Mouse (Mus musculus) left cerebral cortex, adult 18-20 months (tissue): ENCODE measurements around the gene Swi5. TPM values are rescaled to one million over a fixed set of nuclear protein-coding genes. Genes with fewer than 3 reads are reported as not detected.
"Not testable (repeated sequence)": the region's sequence is repeated elsewhere in the genome, so short reads cannot be mapped to it uniquely, and the experiment has no call there.

Experiments used
- DNase-seq, 2 experiments: peaks; one replicate each; pipeline ENCODE4 v3.0.0; 2021 to 2022; ENCODE audit warnings: low spot score in 2 of 2, mixed read lengths in 1 of 2
- total RNA-seq, 2 experiments: library from RNA; stranded (reverse); gene quantifications; 2 replicates each; pipeline ENCODE4 v1.2.3; 2021

Gene Swi5
- total RNA-seq, 2 experiments from 2014 or later = 205 to 210 TPM

DNA sequence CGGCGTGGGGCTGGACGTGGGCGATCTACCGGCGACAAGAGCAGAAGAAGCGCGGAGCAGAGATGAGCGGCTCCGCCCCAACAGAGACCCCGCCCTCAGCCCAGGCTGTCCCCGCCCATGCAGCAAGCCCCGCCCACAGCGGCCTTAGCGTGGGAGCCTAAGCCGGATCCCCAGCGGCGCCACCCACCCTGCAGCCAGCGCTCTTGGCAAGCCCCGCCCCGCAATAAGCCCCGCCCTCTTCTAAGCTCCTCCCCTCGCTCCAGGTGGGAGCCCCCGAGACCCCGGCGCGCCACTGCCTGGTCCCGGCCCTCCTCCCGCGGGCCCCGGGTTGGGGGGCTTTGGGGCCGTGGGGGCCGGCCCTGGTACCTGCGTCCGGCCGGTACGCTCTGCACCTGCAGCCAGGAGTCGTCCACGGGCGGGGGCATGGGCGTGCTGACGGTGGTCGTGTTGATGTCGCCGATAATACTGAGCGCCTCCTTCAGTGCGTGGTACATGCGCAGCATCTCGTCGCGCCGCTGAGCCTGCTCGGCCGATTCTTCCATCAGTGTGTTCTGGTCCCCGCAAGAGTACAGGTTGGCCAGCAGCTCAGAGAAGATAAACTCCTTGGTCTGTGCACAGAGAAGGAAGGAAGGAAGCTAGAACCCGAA is 24.6 kb upstream of the Swi5 start:
- peak in 1 of 2 experiments; percentile 69 for DNase-seq

DNA sequence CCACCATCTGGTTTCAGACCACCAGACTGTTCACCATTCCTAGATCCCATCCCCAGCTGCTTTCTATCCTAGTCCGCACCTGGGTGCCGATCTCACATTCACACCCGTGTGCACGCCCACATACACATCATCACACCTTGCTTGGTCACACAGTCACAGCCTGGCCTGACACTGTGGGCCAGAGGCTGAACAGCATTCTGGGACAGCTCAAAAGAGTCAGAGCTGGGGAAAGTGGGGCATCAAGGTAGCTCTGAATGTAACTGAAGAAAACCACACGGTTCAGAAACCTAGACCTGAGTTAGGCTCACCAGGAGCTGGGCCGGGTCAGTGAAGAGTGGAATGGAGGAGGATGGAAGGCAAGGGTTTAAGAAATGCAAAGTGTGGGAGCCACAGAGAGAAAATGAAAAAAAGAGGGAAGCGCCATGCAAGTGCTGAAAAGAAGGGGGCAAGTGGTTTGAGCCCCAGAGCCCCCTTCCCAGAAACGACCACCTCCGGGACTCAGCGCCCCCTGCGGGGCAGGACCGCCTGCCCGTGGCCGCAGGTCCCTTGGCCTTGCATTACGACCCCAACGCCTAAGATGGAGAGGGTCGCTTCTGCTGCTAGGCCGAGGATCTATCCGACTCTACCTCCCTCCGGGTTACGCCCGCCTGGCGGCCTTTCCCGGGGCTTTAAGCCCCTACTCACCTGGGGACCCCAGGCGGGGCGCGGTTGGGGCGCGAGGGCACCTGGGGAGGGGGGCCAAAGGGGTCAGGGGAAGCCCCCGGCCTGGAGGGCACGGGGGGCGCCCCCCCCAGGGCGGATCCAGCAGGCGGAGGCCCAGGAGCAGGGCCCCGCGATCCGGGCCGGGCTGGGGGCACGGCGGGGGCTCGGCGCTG is 23.8 kb upstream of the Swi5 start:
- DNase-seq = no peak

DNA sequence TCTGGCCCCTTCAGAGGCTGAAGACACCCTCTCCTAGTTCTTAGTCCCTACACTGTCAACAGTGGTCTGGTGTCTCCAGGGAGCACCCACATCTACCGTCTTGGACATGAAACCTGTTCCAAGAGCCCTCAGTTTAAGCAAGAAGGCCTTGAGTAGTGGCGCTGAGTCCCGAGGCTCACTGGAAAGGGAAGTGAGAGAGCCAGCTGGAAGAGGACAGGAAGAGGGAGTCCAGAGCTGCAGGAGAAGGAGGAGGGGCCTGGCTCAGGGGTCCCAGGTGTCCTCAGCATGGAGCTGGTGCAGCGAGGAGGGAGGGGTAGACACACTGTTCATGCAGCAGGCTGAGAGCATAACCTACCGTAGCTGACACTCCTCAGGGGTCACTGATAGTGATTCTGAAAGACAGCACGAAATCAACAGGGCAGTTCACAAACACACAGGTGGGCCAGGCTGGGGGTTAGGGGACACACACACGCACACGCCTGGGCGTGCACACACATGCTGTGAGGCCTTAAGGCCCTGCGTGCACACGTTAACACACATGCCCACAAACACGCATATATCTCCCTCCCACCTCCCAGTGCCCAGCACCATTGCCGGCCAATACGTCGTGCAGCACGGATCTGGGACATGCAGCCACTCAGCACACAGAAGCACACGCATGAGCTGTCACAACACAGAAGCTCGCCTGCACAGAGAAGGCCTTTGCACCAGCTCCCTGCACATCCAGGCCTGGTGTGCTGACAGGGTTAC is 22.4 kb upstream of the Swi5 start:
- DNase-seq = no peak

DNA sequence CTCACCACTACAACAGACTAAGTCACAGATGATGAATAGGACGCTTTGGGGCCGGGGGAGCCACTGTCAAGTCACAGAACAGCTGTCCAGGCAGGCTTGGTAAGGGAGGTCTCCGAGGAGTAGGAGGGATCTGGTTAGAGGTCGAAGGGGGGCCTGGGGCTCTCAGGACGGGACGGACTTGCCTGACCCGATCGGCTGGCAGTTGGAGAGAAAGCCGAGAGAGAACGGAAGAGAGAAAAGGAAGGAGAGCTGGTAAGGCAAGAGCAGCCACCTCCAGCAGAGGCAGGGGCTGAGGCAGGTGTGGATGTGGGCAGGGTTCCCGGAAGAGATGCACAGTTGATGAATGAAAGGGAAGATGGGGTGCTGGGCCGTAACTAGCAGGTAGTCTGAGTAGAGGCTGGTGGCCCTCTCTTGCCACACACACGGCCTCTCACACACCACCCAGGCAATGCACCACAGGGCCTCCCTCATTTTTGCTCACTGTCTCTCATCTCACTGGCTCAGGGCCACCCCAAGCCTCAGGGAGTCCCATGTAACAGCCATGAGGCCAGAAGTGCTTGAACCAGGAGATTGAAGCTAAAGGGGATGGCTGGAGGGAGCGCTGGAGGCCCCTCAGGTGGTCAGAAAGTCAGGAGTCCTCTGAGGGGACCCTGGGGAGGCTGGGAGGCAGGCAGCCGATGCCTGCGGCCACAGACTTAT is 21.1 kb upstream of the Swi5 start:
- DNase-seq = no peak

DNA sequence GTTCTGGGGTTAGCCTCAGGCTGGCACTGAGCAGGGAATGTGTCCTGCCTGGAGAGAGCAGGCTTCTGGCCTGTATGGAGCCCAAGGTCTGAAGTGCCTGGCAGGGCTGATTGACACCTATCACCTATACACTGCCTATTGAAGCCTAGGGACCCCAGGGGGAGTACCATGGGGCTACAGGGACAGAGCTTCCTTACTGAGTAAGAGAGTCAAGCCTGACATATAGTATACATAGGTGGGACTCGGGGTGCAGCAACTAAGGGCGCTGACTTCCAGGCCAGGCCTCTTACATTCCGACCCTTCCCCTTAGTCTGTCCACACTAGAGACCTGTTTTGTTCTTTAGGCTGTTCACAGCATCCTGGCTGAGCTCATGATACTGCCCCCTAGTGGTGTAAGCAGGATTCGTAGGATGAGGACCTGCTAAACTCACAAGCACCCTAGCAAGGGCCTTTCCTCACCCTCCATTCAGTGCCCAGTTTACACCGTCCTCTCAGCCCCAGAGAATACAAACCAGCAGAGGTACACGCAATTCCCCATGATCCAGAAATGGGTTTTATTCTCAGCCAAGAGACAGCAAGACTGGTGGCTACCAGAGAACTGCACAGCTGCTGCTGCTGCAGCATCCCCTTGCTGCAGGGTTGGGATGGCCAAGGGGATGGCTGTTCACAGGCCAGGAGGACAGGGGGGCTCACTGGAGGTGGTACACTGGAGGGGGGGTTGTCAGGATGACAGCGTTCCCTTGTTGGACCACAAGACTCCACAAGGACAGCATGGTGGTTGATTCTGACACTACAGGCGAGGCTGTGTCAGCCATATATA is 20.3 kb upstream of the Swi5 start:
- peak in 1 of 2 experiments; percentile 78 for DNase-seq

DNA sequence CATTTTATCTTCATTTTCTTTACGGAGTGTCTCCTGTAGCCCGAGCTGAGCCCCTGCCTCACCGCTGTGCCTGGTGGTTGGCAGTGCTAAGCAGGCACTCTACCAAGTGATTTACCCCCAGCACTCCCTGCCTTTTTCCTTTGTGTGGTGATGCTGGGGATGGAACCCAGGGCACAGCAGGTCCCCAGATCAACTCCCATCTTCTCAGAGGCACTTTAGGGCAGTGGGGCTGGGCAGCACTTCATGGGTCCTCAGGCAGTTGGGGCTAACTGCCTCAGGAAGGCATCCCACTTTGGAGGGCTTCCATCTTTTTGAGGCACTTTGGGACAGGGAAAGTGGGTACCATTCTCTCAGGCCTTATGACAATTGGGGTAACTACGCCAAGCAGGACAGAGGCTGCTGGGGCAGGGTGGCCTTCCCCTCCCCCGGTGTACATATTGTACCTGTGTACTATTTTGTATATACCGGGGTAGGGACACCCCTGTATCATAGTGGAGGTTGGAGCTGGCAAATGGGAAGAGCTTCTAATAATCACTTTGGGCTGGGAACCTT is 19.4 kb upstream of the Swi5 start:
- DNase-seq = no peak

DNA sequence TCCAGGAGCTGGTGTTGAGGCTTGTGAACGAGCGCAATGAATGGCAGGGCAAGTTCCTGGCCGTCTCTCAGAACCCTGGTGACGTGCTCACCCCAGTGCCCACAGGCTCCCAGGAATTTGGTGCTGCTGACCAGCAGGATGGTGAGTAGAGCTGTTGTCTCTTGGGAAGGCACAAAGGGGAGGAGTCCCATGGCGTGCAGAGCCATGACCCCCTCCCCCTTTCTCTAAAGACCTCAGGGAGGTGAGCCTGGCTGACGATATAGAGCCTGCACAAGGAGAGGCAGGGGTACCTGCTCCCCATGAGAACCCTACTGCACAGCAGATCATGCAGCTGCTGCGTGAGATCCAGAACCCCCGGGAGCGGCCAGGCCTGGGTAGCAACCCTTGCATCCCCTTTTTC is 18.3 kb upstream of the Swi5 start:
- no peak for DNase-seq

DNA sequence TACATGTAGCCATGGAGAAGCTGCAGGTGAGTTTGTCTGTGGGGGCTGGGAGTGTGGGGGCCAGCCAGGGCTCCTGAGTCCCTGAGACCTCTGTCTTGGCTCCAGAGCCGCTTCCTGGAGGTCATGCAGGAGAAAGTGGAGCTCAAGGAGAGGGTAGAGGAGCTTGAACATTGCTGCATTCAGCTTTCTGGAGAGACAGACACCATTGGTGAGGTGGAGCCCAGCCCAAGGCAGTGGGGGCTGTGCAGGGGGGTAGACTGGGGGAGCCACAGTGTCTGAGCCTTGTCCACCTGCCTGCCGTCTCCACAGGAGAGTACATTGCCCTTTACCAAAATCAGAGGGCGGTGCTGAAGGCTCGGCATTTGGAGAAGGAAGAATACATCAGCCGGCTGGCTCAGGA is 17.8 kb upstream of the Swi5 start:
- DNase-seq = no peak

DNA sequence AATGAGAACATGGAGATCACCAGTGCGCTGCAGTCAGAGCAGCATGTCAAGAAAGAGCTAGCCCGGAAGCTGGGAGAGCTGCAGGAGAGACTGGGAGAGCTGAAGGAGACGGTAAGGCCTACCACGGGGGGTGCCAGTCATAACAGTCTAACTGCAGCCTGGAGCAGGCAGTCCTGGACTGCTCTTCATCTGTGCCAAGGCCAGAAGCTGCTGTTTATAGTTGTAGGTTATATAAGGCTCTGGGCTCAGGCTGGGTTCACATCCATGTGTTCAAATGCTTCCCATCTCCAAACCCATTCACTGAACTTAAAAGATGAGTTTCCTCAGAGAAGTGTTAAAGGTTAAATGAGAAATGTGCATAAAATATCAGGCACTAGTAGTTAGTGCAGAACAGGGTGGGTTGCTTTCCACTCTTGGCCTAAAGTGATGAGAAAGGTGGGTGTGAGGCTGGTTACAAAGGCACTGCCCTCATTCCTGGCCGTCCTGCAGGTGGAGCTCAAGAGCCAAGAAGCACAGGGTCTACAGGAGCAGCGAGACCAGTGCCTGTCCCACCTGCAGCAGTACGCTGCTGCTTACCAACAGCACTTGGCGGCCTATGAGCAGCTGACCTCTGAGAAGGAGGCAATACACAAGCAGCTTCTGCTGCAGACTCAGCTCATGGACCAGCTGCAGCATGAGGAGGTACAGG is 16.4 kb upstream of the Swi5 start:
- peak in 1 of 2 experiments; percentile 70 for DNase-seq

DNA sequence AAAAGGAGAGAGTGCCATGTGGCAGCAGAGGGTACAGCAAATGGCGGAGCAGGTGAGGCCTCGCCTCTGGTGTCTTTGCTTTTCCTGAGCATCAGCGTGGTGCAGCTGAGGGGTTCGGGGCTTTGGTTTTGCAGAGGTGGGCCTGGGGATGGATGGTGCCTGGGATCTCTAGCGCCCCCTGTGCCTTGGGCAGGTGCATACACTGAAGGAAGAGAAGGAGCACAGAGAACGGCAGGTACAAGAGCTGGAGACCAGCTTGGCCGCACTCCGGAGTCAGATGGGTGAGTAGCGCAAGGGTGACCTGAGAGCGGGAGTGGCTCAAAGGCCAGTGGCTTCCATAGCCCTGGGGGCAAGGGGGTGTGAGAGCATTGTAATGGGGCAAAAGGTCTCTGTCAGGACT is 15.1 kb upstream of the Swi5 start:
- no peak for DNase-seq

DNA sequence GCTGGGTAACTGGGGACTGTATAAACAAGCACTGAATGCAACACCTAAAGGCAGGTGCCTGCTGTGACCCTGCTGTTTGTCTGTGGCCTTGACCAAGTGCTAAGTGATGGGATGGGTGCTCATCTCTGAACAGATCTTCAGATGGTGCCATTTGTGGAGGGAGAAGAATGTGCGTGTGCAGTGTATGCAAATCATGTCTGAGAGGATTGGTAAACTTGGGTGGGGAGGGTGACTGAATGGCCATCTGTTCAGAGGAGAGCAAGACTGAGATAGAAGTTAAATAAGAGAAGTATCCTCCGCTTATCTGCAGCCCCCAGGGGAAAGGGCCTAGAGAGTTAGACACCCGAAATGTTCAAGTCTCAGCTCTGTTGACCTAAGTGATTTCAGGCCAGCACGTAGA is 11.6 kb upstream of the Swi5 start:
- no peak for DNase-seq

DNA sequence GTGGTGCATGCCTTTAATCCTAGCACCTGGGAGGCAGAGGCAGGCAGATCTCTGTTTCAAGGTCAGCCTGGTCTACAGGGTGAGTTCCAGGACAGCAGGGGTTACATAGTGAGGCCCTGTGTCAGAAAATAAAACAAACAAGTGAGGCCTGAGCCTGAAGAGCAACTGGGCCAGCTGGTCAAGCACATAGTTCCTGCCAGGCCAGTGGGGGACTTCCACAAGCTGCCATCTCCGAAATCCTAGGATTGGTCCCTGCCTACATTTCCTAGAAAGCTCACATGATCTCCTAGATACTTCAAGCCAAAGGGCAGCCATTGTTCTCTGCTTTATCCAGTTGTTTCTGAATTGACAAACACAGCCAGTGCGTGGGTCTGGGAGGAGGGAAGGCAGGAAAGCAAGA is 8.0 kb upstream of the Swi5 start:
- not testable (repeated sequence) for DNase-seq

DNA sequence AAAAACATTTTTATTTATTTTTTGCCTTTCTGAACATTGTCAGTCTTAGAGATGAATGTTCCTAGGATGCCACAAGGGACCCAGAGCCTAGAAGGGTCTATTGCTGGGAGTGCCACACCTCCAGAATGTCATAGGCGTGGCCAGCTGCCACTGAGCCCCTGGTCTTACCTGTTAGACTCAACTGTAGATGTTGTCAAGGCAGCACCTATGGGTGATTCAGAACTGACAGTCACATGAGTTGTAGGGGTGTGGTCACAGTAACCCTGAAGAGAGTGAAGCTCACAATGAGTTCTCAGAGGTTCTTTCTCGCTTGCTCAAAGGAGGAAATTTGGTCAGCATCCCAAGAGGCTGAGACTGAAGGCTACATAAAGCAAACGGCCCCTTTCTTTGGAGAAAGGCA is 7.4 kb upstream of the Swi5 start:
- DNase-seq = no peak

DNA sequence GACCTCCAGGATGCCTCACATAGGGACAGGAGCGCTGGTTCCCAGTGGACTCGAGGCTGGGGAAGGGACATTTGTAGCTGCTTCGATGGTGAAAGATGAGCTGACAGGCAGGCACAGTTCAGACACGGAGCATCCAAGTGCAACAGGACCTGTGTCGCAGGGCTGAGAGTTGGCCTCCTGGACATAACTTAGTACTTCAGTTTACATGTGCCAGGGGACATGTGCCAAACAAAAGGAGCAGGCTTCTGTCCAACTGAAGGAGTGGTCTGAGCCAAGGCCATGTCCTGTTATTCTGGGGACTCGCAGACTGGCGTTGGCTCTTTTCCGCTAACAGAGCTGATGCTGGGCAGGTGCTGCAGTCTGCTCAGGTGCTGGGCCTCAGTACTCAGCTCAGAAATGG is 6.5 kb upstream of the Swi5 start:
- DNase-seq = no peak

DNA sequence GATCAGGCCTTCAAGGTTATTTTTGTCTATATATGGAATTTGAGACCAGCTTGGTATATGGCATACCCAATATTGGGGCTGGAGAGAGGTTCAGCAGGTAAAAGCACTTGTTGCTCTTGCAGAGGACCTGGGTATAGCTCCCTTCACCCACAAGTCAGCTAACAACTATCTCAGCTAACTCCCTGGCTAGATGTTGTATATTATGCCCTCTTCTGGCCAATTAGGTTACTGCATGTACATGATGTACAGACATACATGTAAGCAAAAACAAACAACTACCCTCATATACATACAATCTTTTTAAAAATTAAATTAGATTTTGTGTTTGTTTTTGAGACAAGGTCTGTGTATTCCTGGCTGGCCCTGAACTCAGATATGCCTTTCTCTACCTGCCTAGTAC is 1.7 kb upstream of the Swi5 start:
- DNase-seq = no peak

DNA sequence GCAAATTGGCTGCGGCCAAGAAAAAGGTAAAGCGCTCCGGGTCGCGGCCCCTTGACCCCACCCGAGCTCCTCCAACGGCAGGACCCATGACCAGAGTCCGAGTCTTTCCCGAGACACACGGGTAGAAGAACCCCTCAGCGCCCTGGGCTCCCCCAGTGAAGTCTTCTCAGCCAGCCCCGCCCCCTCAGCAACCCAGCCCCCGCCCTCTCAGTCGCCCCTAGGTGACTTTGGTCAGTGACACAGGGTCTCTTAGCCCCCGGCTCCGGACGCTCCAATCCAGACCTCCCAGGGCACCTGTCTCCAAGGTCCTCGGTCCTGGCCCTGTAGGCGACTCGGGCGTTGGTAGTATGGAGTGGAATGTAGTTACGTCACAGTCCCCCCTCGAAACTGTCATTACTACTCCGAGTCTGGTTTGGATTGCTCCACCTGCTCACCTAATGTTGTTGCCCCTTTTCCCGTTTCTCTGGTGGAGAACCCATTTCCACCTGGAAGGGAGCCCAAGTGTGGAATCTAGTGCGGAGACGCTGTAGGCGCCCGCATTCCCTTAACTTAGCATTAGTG is 576 bp upstream of the Swi5 start:
- DNase-seq = no peak

DNA sequence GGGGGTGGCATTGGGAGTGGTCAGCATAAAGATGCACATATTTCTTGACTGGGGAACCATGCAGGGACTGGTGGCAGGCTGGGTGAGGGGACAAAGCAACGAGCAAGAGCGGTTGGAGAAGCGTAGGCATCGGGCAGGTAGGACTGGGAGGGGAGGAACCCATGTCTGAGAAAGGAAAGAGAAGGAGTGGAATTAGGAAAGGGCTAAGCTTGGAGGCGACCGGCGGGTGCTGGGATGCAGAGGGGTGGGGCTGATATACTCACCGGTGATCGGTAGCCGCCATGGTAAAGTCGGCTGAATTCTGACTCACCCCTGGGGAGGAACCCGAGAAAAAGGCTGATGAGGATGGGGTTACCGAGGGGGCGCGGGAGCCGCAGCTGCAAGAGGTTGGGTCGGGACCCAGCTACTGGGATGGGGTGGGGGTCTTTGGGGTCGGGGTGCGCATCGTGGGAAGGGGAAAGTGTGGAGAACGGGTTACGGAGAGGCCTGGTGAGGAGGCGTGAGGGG is 488 bp downstream of the Swi5 start, which contains the start of gene Golga2:
Gene Golga2, plus strand, starts transcription at position 51 of the 507 bp plus-strand sequence.
- no peak for DNase-seq

DNA sequence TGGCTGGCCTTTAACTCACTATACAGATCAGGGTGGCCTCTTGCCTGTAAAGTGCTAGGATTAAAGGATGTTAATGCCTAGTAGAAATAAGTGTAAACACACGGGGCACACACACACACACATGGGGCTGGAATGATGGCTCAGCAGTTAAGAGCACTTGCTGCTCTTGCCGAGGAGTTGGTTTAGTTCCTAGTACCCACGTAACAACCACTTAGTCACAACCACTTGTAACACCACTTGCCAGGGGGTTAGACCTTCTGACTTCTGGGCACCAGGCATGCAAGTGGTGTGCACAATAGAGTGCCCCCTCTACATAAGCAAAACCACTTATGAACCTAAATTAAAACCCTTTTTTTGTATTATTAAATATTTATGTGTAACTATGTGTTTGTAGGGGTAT is 3.9 kb downstream of the Swi5 start:
- no peak for DNase-seq

DNA sequence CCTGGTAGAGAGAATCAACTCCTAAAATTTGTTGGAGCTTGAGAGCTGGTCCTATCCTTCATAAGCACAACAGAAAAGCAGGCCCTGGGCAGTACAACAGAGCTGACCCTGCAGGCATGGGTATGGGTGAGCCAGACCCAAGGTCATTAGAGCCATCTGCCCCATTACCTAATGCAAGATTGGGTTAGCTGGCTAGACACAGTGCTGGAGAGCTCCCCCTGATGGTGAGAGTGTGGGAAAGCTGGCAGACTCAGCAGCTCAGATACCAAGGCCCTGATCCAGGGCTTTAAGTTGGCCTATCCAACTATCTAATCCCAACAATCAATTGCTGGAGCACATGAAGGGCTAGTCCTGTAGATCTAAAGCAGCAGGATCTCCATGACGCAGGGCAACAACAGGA is 5.1 kb downstream of the Swi5 start:
- peak in 1 of 2 experiments; percentile 45 for DNase-seq
